Mouse (Mus musculus) regulatory T cell (primary cell): Measurements from ENCODE around the gene Cnot6.

ENCODE experiments used
- in situ Hi-C: fragments of 300-600 bp; cut with MboI, MseI; formaldehyde crosslinking; loops from one replicate; pipeline ENCODE4 v1.15.1; 2025; ENCODE audit warnings: high pct_unique_total_duplicates

Gene Cnot6

GRCm38 (mm10) chr11:49658791-49659469 lies 53.6 kb downstream of the Cnot6 start:
- in situ Hi-C loops = loop anchor here (5.0 kb wide), 1 partner anchor 303 kb away; no protein-coding TSS in a partner anchor

- in situ Hi-C loops = loop anchor here (5.0 kb wide), 1 partner anchor 304 kb away; no protein-coding TSS in a partner anchor
These were observed 54.5 kb downstream of the Cnot6 start for GRCm38 (mm10) chr11:49658065-49658464.

GRCm38 (mm10) chr11:49655501-49655900 lies 57.0 kb downstream of the Cnot6 start:
- in situ Hi-C loops = loop anchor here (5.0 kb wide), 1 partner anchor 307 kb away; no protein-coding TSS in a partner anchor

GRCm38 (mm10) chr11:49654651-49655050 lies 57.9 kb downstream of the Cnot6 start:
- in situ Hi-C loops = loop anchor here (5.0 kb wide), 2 partner anchors 213 to 308 kb away; no protein-coding TSS in a partner anchor

- in situ Hi-C loops = loop anchor here (5.0 kb wide), 1 partner anchor 214 kb away; no protein-coding TSS in a partner anchor
These were observed 59.5 kb downstream of the Cnot6 start for GRCm38 (mm10) chr11:49653079-49653408.

GRCm38 (mm10) chr11:49652401-49653078 lies 60.0 kb downstream of the Cnot6 start:
- in situ Hi-C loops = loop anchor here (5.0 kb wide), 1 partner anchor 215 kb away; no protein-coding TSS in a partner anchor

- in situ Hi-C loops = loop anchor here (5.0 kb wide), 1 partner anchor 215 kb away; no protein-coding TSS in a partner anchor
These were observed 60.7 kb downstream of the Cnot6 start for GRCm38 (mm10) chr11:49651762-49652322.

GRCm38 (mm10) chr11:49650994-49651761 lies 61.3 kb downstream of the Cnot6 start:
- in situ Hi-C loops = loop anchor here (5.0 kb wide), 1 partner anchor 216 kb away; no protein-coding TSS in a partner anchor

GRCm38 (mm10) chr11:49650113-49650993 lies 62.2 kb downstream of the Cnot6 start:
- in situ Hi-C loops = loop anchor here (5.0 kb wide), 1 partner anchor 217 kb away; no protein-coding TSS in a partner anchor

GRCm38 (mm10) chr11:49645677-49646076 lies 66.8 kb downstream of the Cnot6 start:
- in situ Hi-C loops = no loop called here

GRCm38 (mm10) chr11:49636449-49636848 lies 76.1 kb downstream of the Cnot6 start:
- in situ Hi-C loops = no loop called here

GRCm38 (mm10) chr11:49635671-49636070 lies 76.9 kb downstream of the Cnot6 start:
- in situ Hi-C loops = no loop called here

GRCm38 (mm10) chr11:49634101-49634500 lies 78.4 kb downstream of the Cnot6 start:
- in situ Hi-C loops = no loop called here

GRCm38 (mm10) chr11:49632256-49632655 lies 80.3 kb downstream of the Cnot6 start:
- in situ Hi-C loops = no loop called here

GRCm38 (mm10) chr11:49631154-49631553 lies 81.4 kb downstream of the Cnot6 start:
- in situ Hi-C loops = no loop called here

- in situ Hi-C loops = no loop called here
These were observed 85.8 kb downstream of the Cnot6 start for GRCm38 (mm10) chr11:49626748-49627147.

GRCm38 (mm10) chr11:49625863-49626262 lies 86.7 kb downstream of the Cnot6 start:
- in situ Hi-C loops = no loop called here

GRCm38 (mm10) chr11:49624156-49624555 lies 88.4 kb downstream of the Cnot6 start:
- in situ Hi-C loops = no loop called here

GRCm38 (mm10) chr11:49621953-49622352 lies 90.6 kb downstream of the Cnot6 start:
- in situ Hi-C loops = no loop called here
